Mouse (Mus musculus): ENCODE results near the gene Rnf208.

DNA sequence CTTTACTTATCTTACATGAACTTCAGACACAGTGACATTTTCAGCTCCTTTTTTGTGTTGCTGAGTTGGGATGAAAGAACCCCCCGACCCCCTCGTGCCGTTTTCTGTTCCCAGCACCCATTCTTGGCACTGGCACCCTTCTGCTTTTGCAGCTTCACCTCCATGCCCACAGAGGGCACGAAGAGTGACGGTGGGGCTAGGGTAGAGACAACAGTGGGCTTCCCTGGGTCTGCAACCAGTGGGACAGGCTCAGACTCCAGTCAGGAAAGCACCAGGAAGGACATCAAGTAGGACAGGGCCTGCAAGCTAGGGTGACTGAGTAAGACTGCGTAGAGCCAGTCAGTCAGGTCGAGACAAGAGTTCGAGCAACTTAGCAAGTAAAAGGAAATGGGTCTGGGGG lies 1.7 kb upstream of the Rnf208 start:
- no peak for TF ChIP-seq CTCF (IDR thresholded peaks at IDR 0.05; ENCODE audit: borderline replicate concordance, control insufficient read depth, extremely low read depth, insufficient read depth, low read length, poor library complexity)
- no peak for TF ChIP-seq POLR2A (IDR thresholded peaks at IDR 0.05; ENCODE audit: control insufficient read depth, extremely low read depth, insufficient read depth, low read length, poor library complexity)

Data from thymus, adult 2 months (tissue).